Mouse (Mus musculus) erythroblast, embryonic 14.5 days (primary cell): ENCODE results near the gene Wt1. TPM values are rescaled to one million over a fixed set of nuclear protein-coding genes. Genes with fewer than 3 reads are reported as not detected.

ENCODE experiments used
- H3K27me3 ChIP-seq: 2 replicates; pipeline ENCODE4 v1.6.1; 2012; ENCODE audit warnings: inconsistent platforms; ENCODE audit not compliant: control insufficient read depth
- H3K36me3 ChIP-seq: 2 replicates; pipeline ENCODE4 v1.6.1; 2012; ENCODE audit warnings: mild to moderate bottlenecking, inconsistent platforms; ENCODE audit not compliant: control insufficient read depth
- H3K4me1 ChIP-seq: 2 replicates; pipeline ENCODE4 v1.6.1; 2012; ENCODE audit warnings: inconsistent platforms; ENCODE audit not compliant: control insufficient read depth
- H3K4me3 ChIP-seq: replicated peaks from 2 replicates; pipeline ENCODE3; 2012; ENCODE audit warnings: moderate library complexity, mild to moderate bottlenecking, inconsistent platforms
- H3K9me3 ChIP-seq: 2 replicates; pipeline ENCODE4 v1.6.1; 2012; ENCODE audit warnings: low read length, inconsistent platforms, mixed read lengths; ENCODE audit not compliant: control insufficient read depth
- GATA1 ChIP-seq: IDR thresholded peaks from 2 replicates; pipeline ENCODE4 v1.6.1; 2012; ENCODE audit warnings: low read length, inconsistent platforms, mixed read lengths
- TAL1 ChIP-seq: IDR thresholded peaks from 3 replicates; pipeline ENCODE4 v1.6.1; 2012; ENCODE audit warnings: low read length, inconsistent platforms, mixed read lengths
- polyA plus RNA-seq: library from polyadenylated mRNA; stranded (reverse); fragments of >175 nt; gene quantifications from 2 replicates; pipeline ENCODE4 v1.2.3, GENCODE M21; 2012

Gene Wt1
- polyA plus RNA-seq, 1 experiment, result not detected

DNA sequence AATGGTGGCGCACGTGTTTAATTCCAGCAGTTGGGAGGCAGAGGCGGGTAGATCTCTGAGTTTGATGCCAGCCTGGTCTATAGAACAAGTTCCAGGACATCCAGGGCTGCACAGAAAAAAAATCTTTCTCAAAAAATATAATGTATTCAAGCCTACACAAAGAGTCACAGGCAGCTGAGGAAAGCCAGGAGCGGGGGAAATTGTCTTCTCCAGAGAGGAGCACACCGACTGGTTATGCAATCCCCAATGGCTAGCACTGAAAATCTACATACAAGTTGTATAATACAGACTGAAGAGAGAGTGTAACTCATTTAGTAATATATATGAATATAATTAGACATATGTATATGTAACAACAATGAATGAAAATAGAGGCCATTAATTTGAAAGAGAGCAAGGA lies 25.2 kb downstream of the Wt1 start:
- Histone ChIP-seq H3K4me3 (no peak overlapping the region), H3K9me3 (no peaks in the 10 kb centered on the region), H3K36me3 (no peaks in the 10 kb centered on the region), H3K4me1 (no peaks in the 10 kb centered on the region), H3K27me3 (no peaks in the 10 kb centered on the region)
- TF ChIP-seq TAL1 (no peak), GATA1 (no peak)

DNA sequence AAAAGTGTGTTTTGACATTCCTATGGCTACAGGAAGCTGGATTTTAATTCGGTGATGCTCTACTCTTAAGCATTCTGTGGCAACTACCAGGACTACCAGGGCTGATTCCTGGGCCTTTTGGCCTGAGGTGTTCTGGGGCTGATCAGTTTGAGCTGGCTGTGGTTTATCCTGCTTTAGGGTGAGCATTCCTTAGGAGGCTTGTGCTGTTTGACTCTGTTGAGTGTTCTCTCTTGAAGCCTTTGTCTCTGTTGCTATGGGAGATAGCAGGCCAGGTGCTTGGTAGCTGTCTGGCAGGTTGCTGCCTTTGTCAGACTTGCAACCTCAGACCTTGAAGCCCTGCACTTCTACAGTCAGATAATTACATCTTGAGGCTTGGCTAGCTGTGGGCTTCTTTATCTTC lies 26.7 kb downstream of the Wt1 start:
- no peaks in the 10 kb centered on the region for H3K4me1 ChIP-seq
- H3K27me3 ChIP-seq, result no peaks in the 10 kb centered on the region
- TF ChIP-seq TAL1 (no peak), GATA1 (no peak)
- H3K36me3 ChIP-seq, result no peaks in the 10 kb centered on the region
- H3K9me3 ChIP-seq, result no peaks in the 10 kb centered on the region
- H3K4me3 ChIP-seq, result no peak overlapping the region

DNA sequence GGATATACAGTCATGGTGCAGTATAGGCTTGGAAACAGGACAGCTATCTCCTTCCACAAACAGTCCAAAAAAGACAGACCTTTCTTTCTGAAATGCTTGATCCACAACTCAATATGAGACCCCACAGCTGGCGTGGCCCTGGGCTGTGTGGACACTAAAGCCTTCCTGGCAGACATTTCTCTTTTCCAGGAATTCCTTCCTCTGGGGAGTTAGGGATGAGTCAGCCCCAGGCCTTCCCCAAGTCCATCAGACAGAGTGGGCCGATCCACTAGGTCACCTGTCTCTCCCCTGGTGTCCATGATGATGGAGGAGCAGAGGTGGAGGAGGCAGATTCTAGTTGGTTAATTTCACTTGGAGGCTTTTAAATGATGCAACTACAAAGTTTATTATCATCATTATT lies 34.6 kb downstream of the Wt1 start:
- H3K4me1 ChIP-seq, result no peaks in the 10 kb centered on the region
- TF ChIP-seq TAL1 (no peak), GATA1 (no peak)
- H3K27me3 ChIP-seq, result no peaks in the 10 kb centered on the region
- no peaks in the 10 kb centered on the region for H3K36me3 ChIP-seq
- H3K4me3 ChIP-seq, result no peak overlapping the region
- no peaks in the 10 kb centered on the region for H3K9me3 ChIP-seq

DNA sequence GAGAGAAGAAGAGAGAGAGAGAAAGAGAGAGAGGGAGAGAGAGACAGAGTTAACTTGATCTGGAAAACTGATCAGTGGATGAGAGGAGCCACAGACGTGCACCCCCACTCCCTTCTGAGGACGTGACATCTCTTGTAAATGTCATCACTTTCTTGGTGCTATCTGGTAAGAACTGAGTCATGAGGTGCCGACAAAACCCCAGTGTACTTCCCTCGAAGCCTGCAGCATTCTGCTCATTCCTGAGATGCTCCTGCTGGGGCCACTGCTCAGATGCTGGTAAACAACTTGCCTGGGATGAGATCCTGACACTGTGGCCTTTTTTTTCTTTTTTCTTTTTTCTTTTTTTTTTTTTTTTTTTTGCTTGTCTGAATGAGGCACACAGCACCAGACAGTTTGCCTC lies 36.4 kb downstream of the Wt1 start:
- H3K4me3 ChIP-seq, result no peak overlapping the region
- no peaks in the 10 kb centered on the region for H3K4me1 ChIP-seq
- H3K36me3 ChIP-seq, result no peaks in the 10 kb centered on the region
- TF ChIP-seq TAL1 (no peak), GATA1 (no peak)
- H3K9me3 ChIP-seq, result no peaks in the 10 kb centered on the region
- H3K27me3 ChIP-seq, result no peaks in the 10 kb centered on the region

DNA sequence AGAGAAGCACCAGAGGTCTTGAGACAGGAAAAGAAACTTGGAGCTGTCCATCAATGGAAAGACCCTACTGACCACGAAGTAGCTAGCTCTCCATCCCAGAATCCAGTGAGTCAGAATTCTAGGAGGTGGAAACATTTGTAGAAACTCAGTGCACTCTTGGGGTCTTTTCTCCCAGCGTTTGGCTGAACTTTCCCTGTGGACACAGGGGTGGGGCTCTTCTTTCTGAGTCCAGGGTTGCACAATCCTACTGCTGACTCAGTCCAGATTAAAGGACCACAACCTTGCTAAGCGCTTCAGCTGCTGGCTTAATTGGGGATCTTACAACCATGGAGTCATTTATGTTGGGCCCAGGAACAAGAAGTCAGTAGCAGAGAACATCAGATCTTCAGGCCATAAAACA lies 41.8 kb downstream of the Wt1 start:
- Histone ChIP-seq H3K36me3 (no peaks in the 10 kb centered on the region), H3K9me3 (no peaks in the 10 kb centered on the region), H3K4me3 (no peak overlapping the region), H3K4me1 (no peaks in the 10 kb centered on the region), H3K27me3 (no peaks in the 10 kb centered on the region)
- TF ChIP-seq GATA1 (no peak), TAL1 (no peak)

DNA sequence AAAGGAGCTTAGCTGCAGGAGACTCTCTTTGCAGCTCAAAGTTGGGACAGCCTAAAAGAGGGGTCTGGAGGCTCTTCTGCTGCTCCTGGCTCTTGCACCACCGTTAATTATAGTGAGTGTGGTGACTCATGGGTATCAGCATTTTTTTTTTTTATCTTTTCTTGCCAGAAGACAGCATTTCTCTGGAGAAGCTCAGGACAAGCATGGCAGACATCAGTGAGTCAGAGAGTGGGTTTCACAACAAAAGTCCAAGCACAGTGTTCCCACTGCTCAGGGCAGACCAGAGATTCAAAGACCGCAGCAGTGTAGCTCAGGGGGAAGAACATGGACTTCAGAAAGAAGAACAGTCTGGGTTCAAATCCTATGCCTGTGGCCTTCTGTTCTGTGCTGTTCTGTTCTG lies 47.9 kb downstream of the Wt1 start:
- Histone ChIP-seq H3K4me1 (no peaks in the 10 kb centered on the region), H3K9me3 (peaks cover 9% of the 10 kb centered on the region), H3K36me3 (no peaks in the 10 kb centered on the region), H3K27me3 (no peaks in the 10 kb centered on the region), H3K4me3 (no peak overlapping the region)
- TF ChIP-seq TAL1, result no peak

DNA sequence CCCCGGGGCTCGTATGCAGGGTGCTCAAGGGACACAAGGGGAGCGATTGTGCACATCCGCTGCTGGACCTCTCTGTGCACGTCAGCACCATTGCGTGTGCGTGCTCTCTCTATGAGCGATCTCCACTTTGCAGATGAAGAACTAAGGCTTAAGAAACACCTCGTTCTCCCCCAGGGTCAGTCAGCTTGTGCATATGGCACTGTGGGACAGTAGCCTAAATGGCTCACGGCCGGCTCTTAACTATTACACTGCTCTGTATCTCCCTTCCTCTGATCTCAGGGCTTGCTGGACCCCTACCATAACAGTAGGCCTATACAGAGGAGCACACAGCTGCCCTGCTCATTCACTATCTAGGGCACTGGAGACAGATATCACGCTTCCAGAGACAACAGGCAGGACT lies 52.5 kb downstream of the Wt1 start:
- Histone ChIP-seq H3K4me3 (no peak overlapping the region), H3K36me3 (no peaks in the 10 kb centered on the region), H3K27me3 (no peaks in the 10 kb centered on the region), H3K4me1 (no peaks in the 10 kb centered on the region), H3K9me3 (peaks cover 16% of the 10 kb centered on the region)
- TF ChIP-seq GATA1 (no peak), TAL1 (no peak)

DNA sequence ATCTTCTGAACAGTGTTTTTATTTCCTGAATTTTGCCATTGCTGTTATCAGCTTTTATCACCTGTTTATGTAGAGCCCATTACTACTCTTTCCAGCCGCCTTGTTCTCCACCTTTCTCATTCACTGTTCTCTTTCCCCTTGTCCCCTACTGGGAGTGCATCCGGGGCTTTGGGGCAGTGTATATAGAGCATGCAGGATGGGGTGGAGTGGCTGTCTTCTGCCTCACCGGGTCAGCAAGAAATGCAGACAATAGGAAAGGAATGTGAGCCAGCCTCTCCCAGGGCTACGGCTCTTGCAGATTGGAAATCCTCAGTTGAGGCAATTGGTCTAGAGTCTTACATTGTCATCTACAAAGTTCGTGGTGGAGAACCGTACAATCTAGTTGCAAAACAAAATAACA lies 56.2 kb downstream of the Wt1 start:
- Histone ChIP-seq H3K4me1 (no peaks in the 10 kb centered on the region), H3K36me3 (no peaks in the 10 kb centered on the region), H3K9me3 (peaks cover 12% of the 10 kb centered on the region; the same call in 1 of the 2 replicates), H3K4me3 (no peak overlapping the region), H3K27me3 (no peaks in the 10 kb centered on the region)
- no peak for TF ChIP-seq GATA1
- TF ChIP-seq TAL1, result no peak

DNA sequence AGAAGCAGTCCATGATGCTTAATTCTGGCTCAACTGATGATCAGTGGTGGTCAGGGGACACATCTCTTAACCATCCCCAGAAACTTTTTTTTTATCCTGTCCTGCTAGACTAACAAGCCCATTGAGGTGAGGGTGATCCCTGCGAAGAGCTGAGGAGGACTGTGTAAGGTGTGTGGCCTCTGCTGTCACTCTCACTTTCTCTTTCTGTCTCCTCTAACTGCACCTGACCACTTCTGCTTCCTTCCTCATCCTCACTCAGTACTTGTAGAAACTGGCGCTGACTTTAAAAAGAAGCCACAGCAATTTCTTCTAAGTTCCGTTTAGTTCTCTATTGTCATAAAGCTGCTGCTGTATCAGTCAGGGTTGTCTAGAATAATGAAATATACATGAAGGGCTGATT lies 58.8 kb downstream of the Wt1 start:
- Histone ChIP-seq H3K36me3 (no peaks in the 10 kb centered on the region), H3K4me1 (no peaks in the 10 kb centered on the region), H3K9me3 (peaks cover 5% of the 10 kb centered on the region; the same call in 1 of the 2 replicates), H3K4me3 (no peak overlapping the region), H3K27me3 (no peaks in the 10 kb centered on the region)
- TF ChIP-seq TAL1 (no peak), GATA1 (no peak)

DNA sequence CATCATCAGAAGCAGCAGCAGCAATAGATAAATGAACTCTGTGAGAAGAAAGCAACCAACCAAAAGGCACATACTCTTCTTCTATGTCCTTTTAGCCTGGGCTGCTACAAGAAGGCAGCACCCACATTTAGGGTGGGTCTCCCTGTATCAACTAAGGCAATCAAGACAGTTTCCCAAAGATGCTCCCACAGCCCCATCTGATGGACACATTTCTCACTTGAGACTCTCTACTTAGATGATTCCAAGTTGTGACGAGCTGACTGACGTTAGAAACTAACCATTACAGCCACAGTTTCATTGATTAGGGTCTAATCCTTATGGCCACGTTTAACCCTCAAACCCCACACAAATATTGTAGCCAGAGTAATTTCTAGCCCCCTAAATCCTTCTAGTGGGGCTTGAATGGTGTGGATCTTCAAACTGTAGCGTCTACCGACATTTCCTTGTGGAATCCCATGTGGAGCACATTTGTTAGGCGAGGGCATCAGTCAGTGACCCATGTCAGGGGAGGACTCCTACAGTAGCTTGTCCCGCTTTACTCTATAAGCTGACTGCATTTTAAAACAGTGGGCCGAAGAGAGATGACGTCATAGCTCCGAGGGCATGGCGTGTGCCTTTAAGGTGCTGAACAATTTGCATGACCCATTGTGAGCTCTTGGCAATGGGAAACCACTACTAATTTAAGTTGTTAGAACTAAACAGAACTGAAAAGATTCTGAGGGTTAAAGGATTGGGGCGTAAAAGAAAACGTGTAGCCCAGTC lies 59.6 kb downstream of the Wt1 start:
- Histone ChIP-seq H3K36me3 (no peaks in the 10 kb centered on the region), H3K4me3 (no peak overlapping the region), H3K27me3 (no peaks in the 10 kb centered on the region), H3K4me1 (no peaks in the 10 kb centered on the region), H3K9me3 (peaks cover 5% of the 10 kb centered on the region; the same call in 1 of the 2 replicates)
- TF ChIP-seq GATA1, result no peak
- no peak for TF ChIP-seq TAL1
